In the genomic region with DNA sequence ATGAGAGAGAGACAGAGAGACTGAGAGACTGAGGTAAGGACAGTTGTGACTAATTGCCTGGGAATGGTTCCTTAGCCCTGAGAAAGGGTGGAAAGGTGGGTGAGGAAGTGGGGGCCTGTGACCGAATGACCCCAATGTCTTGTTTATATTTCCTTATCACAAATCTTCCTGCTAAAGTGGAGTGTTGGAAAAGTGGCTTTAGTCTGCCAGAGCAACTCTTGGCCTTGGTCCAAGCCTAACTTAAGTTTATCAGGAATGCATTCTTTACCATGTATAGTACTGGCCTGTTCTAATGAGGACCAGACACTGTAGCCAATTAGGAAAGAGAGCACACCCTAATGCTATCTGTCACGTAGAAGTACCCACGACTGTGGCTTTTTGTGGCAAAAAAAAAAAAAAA, we compare ENCODE assay signal across 11 mouse cellular contexts.
A peak's percentile ranks its signal among the peaks of the same experiment; 100 is the strongest.
DNase-seq lines count a peak whose midpoint lies in the region; ATAC-seq and TF ChIP-seq lines count a peak whose summit lies in the region.
"Had no signal": no experiment of that assay in that cellular context is flagged by ENCODE, and none has a peak within 500 bp of the region (broad histone marks: within the 10 kb centered on the region; RNA-seq: fewer than 3 reads in every experiment).

No protein-coding gene starts in this region.

- TF ChIP-seq POLR2A in lung, adult 2 months (IDR thresholded peaks at IDR 0.05; ENCODE audit: borderline replicate concordance, extremely low read depth, low read depth, low read length) = no peak

- ATAC-seq in heart, embryonic 14.5 days (ENCODE audit: insufficient number of reproducible peaks, insufficient read depth, low FRiP score, low read depth) = peak; percentile 99
- ATAC-seq: forebrain, embryonic 16.5 days had no signal

- H3K4me1 ChIP-seq in heart, embryonic 14.5 days (ENCODE audit: control insufficient read depth in 2 of 2, insufficient read depth in 2 of 2, low read length in 2 of 2) = peaks cover 12 to 26% of the 10 kb centered on the region in 2 experiments
- H3K4me1 ChIP-seq in lung, adult 2 months (ENCODE audit: control insufficient read depth, insufficient read depth, low read length) = no peaks in the 10 kb centered on the region
- H3K4me1 ChIP-seq: hindbrain, embryonic 15.5 days had no signal

- no peaks in the 10 kb centered on the region for H3K36me3 ChIP-seq in heart, embryonic 14.5 days (ENCODE audit: control insufficient read depth, insufficient read depth, low read length)
- H3K36me3 ChIP-seq: hindbrain, embryonic 15.5 days had no signal

- H3K9me3 ChIP-seq in heart, embryonic 14.5 days (ENCODE audit: control insufficient read depth, low read length) = no peaks in the 10 kb centered on the region
- H3K9me3 ChIP-seq: hindbrain, embryonic 15.5 days had no signal

- no peak for TF ChIP-seq CTCF in lung, adult 2 months (IDR thresholded peaks at IDR 0.05; ENCODE audit: insufficient read depth, low read length)
- TF ChIP-seq CTCF in layer of hippocampus, adult 2 months (conservative IDR thresholded peaks at IDR 0.05) = no peak

- DNase-seq in 3T3-L1 (ENCODE audit: low read depth, low spot score) = peak; percentile 72
- DNase-seq in embryo, embryonic 10.5 days (ENCODE audit: low spot score) = peak; percentile 62
- peak; percentile 29 for DNase-seq in lung, adult 2 months
- DNase-seq in layer of hippocampus, adult 9-10 months (ENCODE audit: low spot score) = no peak
- no peak for DNase-seq in layer of hippocampus, adult 2 months (ENCODE audit: low spot score in 2 of 2)
- DNase-seq in layer of hippocampus, adult 9-11 months = no peak
- no peak for DNase-seq in left cerebral cortex, postnatal 4 days
- DNase-seq: cerebellum, adult 2 months had no signal

- peak overlapping the region; percentile 31; the same call in 1 of the 2 replicates for H3K4me2 ChIP-seq in heart, embryonic 14.5 days (ENCODE audit: low read length)
- H3K4me2 ChIP-seq: hindbrain, embryonic 15.5 days had no signal

- peak overlapping the region; percentile 74 to 94 for H3K27ac ChIP-seq in heart, embryonic 14.5 days (replicated peaks in 1 of 2; ENCODE audit: control insufficient read depth in 1 of 2, insufficient read depth in 1 of 2, low read depth in 2 of 2, low read length in 2 of 2)
- no peak overlapping the region for H3K27ac ChIP-seq in layer of hippocampus, adult 2 months
- H3K27ac ChIP-seq: hindbrain, embryonic 15.5 days had no signal

- no peak overlapping the region for H3K4me3 ChIP-seq in heart, embryonic 14.5 days (ENCODE audit: control insufficient read depth in 1 of 2, insufficient read depth in 1 of 2, low read depth in 1 of 2, low read length in 2 of 2)
- no peak overlapping the region for H3K4me3 ChIP-seq in lung, adult 2 months (replicated peaks; ENCODE audit: extremely low read depth, low read depth, low read length)
- H3K4me3 ChIP-seq in layer of hippocampus, adult 2 months = no peak overlapping the region
- H3K4me3 ChIP-seq: hindbrain, embryonic 15.5 days had no signal

- WGBS in heart, embryonic 14.5 days = 2% methylated on average over 3 of the region's 3 CpGs
- 8% methylated on average over 3 of the region's 3 CpGs for WGBS in lung, adult 2 months

- intact Hi-C loops in left cerebral cortex, postnatal 4 days (cut with DNase I) = no loop called here

- no peaks in the 10 kb centered on the region for H3K27me3 ChIP-seq in heart, embryonic 14.5 days (ENCODE audit: control insufficient read depth, insufficient read depth, low read length)
- H3K27me3 ChIP-seq: hindbrain, embryonic 15.5 days had no signal

- no peak overlapping the region for H3K9ac ChIP-seq in heart, embryonic 14.5 days (ENCODE audit: low read length)
- H3K9ac ChIP-seq: hindbrain, embryonic 15.5 days had no signal

Comparison
In these comparisons a context has a peak if more than half of its experiments do, and no peak if none do; other contexts are left out.
1. DNase-seq: peak in 3T3-L1 (single experiment), embryo, embryonic 10.5 days (single experiment) and lung, adult 2 months (single experiment); none in layer of hippocampus, adult 9-10 months (single experiment), layer of hippocampus, adult 2 months (0 of 2), layer of hippocampus, adult 9-11 months (single experiment) and left cerebral cortex, postnatal 4 days (single experiment).